Mouse (Mus musculus) limb, embryonic 14.5 days (tissue): ENCODE data around the gene Glrx3. TPM values are rescaled to one million over a fixed set of nuclear protein-coding genes. Genes with fewer than 3 reads are reported as not detected.
"Not testable (repeated sequence)": the region's sequence is repeated elsewhere in the genome, so short reads cannot be mapped to it uniquely, and the experiment has no call there.

Experiments used
- ATAC-seq: fragments of 200-750 bp; cut with Nextera tagmentation; 2 replicates; pipeline ENCODE4 v1.8.0; 2017; ENCODE audit warnings: low read depth, moderate number of reproducible peaks, moderate TSS enrichment; ENCODE audit not compliant: low FRiP score
- DNase-seq: peaks from one replicate; pipeline ENCODE4 v3.0.0-alpha.2; 2015; ENCODE audit warnings: low spot score
- H3K27ac ChIP-seq: fragments of 300-500 bp; sonication (generic); replicated peaks from 2 replicates; pipeline ENCODE4 v1.5.1; 2014; ENCODE audit warnings: low read depth, mild to moderate bottlenecking, low read length, moderate library complexity, mixed read lengths
- H3K27me3 ChIP-seq: fragments of 300-500 bp; sonication (generic); 2 replicates; pipeline ENCODE4 v1.6.1; 2014; ENCODE audit warnings: low read length, mixed read lengths; ENCODE audit not compliant: control insufficient read depth, insufficient read depth
- H3K36me3 ChIP-seq: fragments of 300-500 bp; sonication (generic); 2 replicates; pipeline ENCODE4 v1.6.1; 2014; ENCODE audit warnings: mild to moderate bottlenecking, low read length, moderate library complexity, mixed read lengths; ENCODE audit not compliant: control insufficient read depth, insufficient read depth
- H3K4me1 ChIP-seq: fragments of 300-500 bp; sonication (generic); 2 replicates; pipeline ENCODE4 v1.6.1; 2014; ENCODE audit warnings: antibody characterized with exemption, low read length, mixed read lengths; ENCODE audit not compliant: control insufficient read depth, insufficient read depth
- H3K4me2 ChIP-seq: fragments of 300-500 bp; sonication (generic); replicated peaks from 2 replicates; pipeline ENCODE4 v1.6.1; 2014; ENCODE audit warnings: low read depth, mild to moderate bottlenecking, low read length, moderate library complexity; ENCODE audit not compliant: severe bottlenecking
- H3K4me3 ChIP-seq: fragments of 300-500 bp; sonication (generic); replicated peaks from 2 replicates; pipeline ENCODE4 v1.5.1; 2014; ENCODE audit warnings: low read length
- H3K9ac ChIP-seq: fragments of 300-500 bp; sonication (generic); 2 replicates; pipeline ENCODE4 v1.6.1; 2014; ENCODE audit warnings: mild to moderate bottlenecking, low read depth, low read length, moderate library complexity; ENCODE audit not compliant: severe bottlenecking
- H3K9me3 ChIP-seq: fragments of 300-500 bp; sonication (generic); 2 replicates; pipeline ENCODE4 v1.6.1; 2016; ENCODE audit warnings: low read length; ENCODE audit not compliant: control insufficient read depth
- POLR2A ChIP-seq: fragments of 200-500 bp; IDR thresholded peaks from 2 replicates; pipeline ENCODE4 v1.8.0; 2012; ENCODE audit warnings: inconsistent platforms, mild to moderate bottlenecking, moderate library complexity, borderline replicate concordance; ENCODE audit not compliant: insufficient read depth, insufficient read length; ENCODE audit errors: extremely low read depth
- WGBS: fragments of 180-500 bp; shearing (Covaris S2); extraction: QIAGEN DNeasy Blood & Tissue Kit; methylation state at CpG from one replicate; pipeline ENCODE4 v1.1.7; 2014; 5-methylcytosine and 5-hydroxymethylcytosine counted together
- polyA plus RNA-seq, 2 experiments: library from polyadenylated mRNA; depleted of rRNA in 1 of 2; stranded (reverse) in 1 of 2; unstranded in 1 of 2; fragments of >200 nt; fragmentation: Nextera tagmentation in 1 of 2; extraction: Ambion mirVana in 1 of 2; gene quantifications; 2 replicates each; pipeline versions ENCODE4 v1.2.1 to v1.2.3; 2012 to 2014

Glrx3 gene
- polyA plus RNA-seq, 2 experiments = 170 to 274 TPM

- no peak for TF ChIP-seq POLR2A
- no peak for DNase-seq
- ATAC-seq = no peak
- Histone ChIP-seq H3K36me3 (no peaks in the 10 kb centered on the region), H3K4me1 (no peaks in the 10 kb centered on the region), H3K9me3 (no peaks in the 10 kb centered on the region), H3K4me2 (no peak overlapping the region), H3K4me3 (no peak overlapping the region), H3K27ac (no peak overlapping the region), H3K27me3 (no peaks in the 10 kb centered on the region), H3K9ac (no peak overlapping the region)
- WGBS = 97% methylated on average over 4 of the region's 4 CpGs
Measured at GRCm38 (mm10) chr7:137421236-137421635, 16.2 kb upstream of the Glrx3 start.

GRCm38 (mm10) chr7:137426693-137427092 lies 10.7 kb upstream of the Glrx3 start:
- no peak overlapping the region for H3K4me3 ChIP-seq
- no peak overlapping the region for H3K4me2 ChIP-seq
- TF ChIP-seq POLR2A = no peak
- H3K9me3 ChIP-seq = no peaks in the 10 kb centered on the region
- ATAC-seq (no peak), DNase-seq (no peak)
- H3K36me3 ChIP-seq = no peaks in the 10 kb centered on the region
- no peak overlapping the region for H3K9ac ChIP-seq
- H3K27me3 ChIP-seq = no peaks in the 10 kb centered on the region
- no peak overlapping the region for H3K27ac ChIP-seq
- H3K4me1 ChIP-seq = peaks cover 2% of the 10 kb centered on the region; the same call in 1 of the 2 replicates
- 53% methylated on average over 4 of the region's 4 CpGs for WGBS

GRCm38 (mm10) chr7:137431769-137432603 lies 5.4 kb upstream of the Glrx3 start:
- Histone ChIP-seq H3K9ac (no peak overlapping the region), H3K4me3 (no peak overlapping the region), H3K4me2 (no peak overlapping the region), H3K27ac (no peak overlapping the region), H3K4me1 (peaks cover 10% of the 10 kb centered on the region), H3K27me3 (no peaks in the 10 kb centered on the region), H3K36me3 (no peaks in the 10 kb centered on the region), H3K9me3 (no peaks in the 10 kb centered on the region)
- DNase-seq (peak; percentile 27), ATAC-seq (peak; percentile 26)
- no peak for TF ChIP-seq POLR2A
- 25% methylated on average over 13 of the region's 13 CpGs for WGBS

GRCm38 (mm10) chr7:137436901-137437300 lies 513 bp upstream of the Glrx3 start:
- ATAC-seq = 0 out of 2 replicates have a peak, but pooled peaks have one; percentile 2
- no peak for DNase-seq
- no peaks in the 10 kb centered on the region for H3K27me3 ChIP-seq
- H3K4me1 ChIP-seq = peaks cover 13% of the 10 kb centered on the region
- no peaks in the 10 kb centered on the region; the same call in 1 of the 2 replicates for H3K36me3 ChIP-seq
- H3K4me2 ChIP-seq = peak overlapping the region; percentile 80; the same call in 1 of the 2 replicates
- 0 out of 2 replicates have a peak overlapping the region, but pooled peaks have one; percentile 93 for H3K4me3 ChIP-seq
- no peaks in the 10 kb centered on the region for H3K9me3 ChIP-seq
- WGBS = 72% methylated on average over 6 of the region's 6 CpGs
- no peak for TF ChIP-seq POLR2A
- H3K9ac ChIP-seq = no peak overlapping the region
- H3K27ac ChIP-seq = no peak overlapping the region

GRCm38 (mm10) chr7:137438179-137438550 lies 751 bp downstream of the Glrx3 start:
- Histone ChIP-seq H3K36me3 (no peaks in the 10 kb centered on the region; the same call in 1 of the 2 replicates), H3K27ac (peak overlapping the region; percentile 82), H3K27me3 (no peaks in the 10 kb centered on the region), H3K9ac (peak overlapping the region; percentile 93), H3K4me2 (peak overlapping the region; percentile 80), H3K4me3 (peak overlapping the region; percentile 93), H3K4me1 (peaks cover 11% of the 10 kb centered on the region), H3K9me3 (no peaks in the 10 kb centered on the region)
- WGBS = 5% methylated on average over 7 of the region's 7 CpGs
- no peak; the same call in 1 of the 2 replicates for ATAC-seq
- no peak for DNase-seq
- TF ChIP-seq POLR2A = no peak

GRCm38 (mm10) chr7:137438962-137439361 lies 1.5 kb downstream of the Glrx3 start:
- not testable (repeated sequence) for H3K9me3 ChIP-seq, ATAC-seq, DNase-seq, H3K36me3 ChIP-seq, H3K27ac ChIP-seq, H3K27me3 ChIP-seq
- peaks cover 11% of the 10 kb centered on the region for H3K4me1 ChIP-seq
- H3K4me2 ChIP-seq = peak overlapping the region; percentile 80
- 83% methylated on average over 7 of the region's 7 CpGs for WGBS
- H3K4me3 ChIP-seq = peak overlapping the region; percentile 93; the same call in 1 of the 2 replicates
- H3K9ac ChIP-seq = peak overlapping the region; percentile 93
